In the genomic region with DNA sequence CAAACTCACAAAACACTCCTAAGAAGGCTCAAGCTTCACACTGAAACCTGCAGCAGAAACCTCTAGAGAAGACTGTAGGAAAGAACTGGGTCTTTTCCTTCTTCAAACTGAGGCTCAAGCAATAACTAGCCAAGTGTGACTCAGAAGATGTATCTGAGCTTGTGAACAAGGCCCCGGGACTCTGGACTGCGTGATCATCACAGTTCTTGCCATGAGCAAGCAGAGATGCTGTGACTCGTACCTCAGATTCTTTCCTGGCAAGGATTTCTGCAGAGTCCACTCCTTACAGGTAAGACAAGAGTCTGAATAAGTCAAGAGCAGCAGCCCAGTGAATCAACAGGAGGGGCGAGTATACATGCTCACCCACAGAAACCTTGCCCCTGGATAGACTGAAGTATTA, we compare ENCODE assay signal across 15 mouse cellular contexts.
DNase-seq lines count a peak whose midpoint lies in the region.
"Had no signal": no experiment of that assay in that cellular context is flagged by ENCODE, and none has a peak within 500 bp of the region (broad histone marks: within the 10 kb centered on the region; RNA-seq: fewer than 3 reads in every experiment).

No protein-coding gene starts in this region.

- DNase-seq in 3134 (ENCODE audit: extremely low read depth, insufficient read length, low spot score) = peak; percentile 30
- DNase-seq in 3T3-L1 (ENCODE audit: low read depth, low spot score) = peak; percentile 79
- peak; percentile 73 for DNase-seq in NIH3T3 (ENCODE audit: low read depth)
- no peak for DNase-seq in retina, embryonic 14.5 days (ENCODE audit: low spot score)
- no peak for DNase-seq in layer of hippocampus, adult 8-10 months (ENCODE audit: low spot score in 2 of 2)
- DNase-seq: adrenal gland, adult 2 months; adrenal gland, postnatal 10 days; adrenal gland, postnatal 25 days; cerebellum, adult 11 months; cerebellum, adult 18-20 months; cerebellum, adult 8-10 months; cerebellum, adult 9-11 months; cerebellum, postnatal 14 days; cerebellum, postnatal 36 days; embryo, embryonic 11 days had no signal

Comparison
In these comparisons a context has a peak if more than half of its experiments do, and no peak if none do; other contexts are left out.
1. DNase-seq: peak in 3134 (single experiment), 3T3-L1 (single experiment) and NIH3T3 (single experiment); none in retina, embryonic 14.5 days (single experiment) and layer of hippocampus, adult 8-10 months (0 of 2).